Mouse (Mus musculus) neural tube, embryonic 11.5 days (tissue): ENCODE measurements around the gene Ttc28. TPM values are rescaled to one million over a fixed set of nuclear protein-coding genes. Genes with fewer than 3 reads are reported as not detected.

Experiments used
- ATAC-seq: fragments of 200-750 bp; cut with Nextera tagmentation; 2 replicates; pipeline ENCODE4 v1.8.0; 2017; ENCODE audit warnings: moderate number of reproducible peaks, mild to moderate bottlenecking, moderate TSS enrichment, moderate library complexity; ENCODE audit not compliant: insufficient read depth, low FRiP score, low TSS enrichment
- DNase-seq: peaks from one replicate; pipeline ENCODE4 v3.0.0-alpha.2; 2015; ENCODE audit warnings: low spot score
- H3K27ac ChIP-seq: fragments of 300-500 bp; sonication (generic); 2 replicates; pipeline ENCODE4 v1.5.1; 2014; ENCODE audit warnings: low read depth, mild to moderate bottlenecking, low read length
- H3K27me3 ChIP-seq: fragments of 300-500 bp; sonication (generic); 2 replicates; pipeline ENCODE4 v1.6.1; 2014; ENCODE audit warnings: mild to moderate bottlenecking, low read length, mixed read lengths; ENCODE audit not compliant: control insufficient read depth, insufficient read depth
- H3K36me3 ChIP-seq: fragments of 300-500 bp; sonication (generic); 2 replicates; pipeline ENCODE4 v1.6.1; 2014; ENCODE audit warnings: mild to moderate bottlenecking, low read length, moderate library complexity, mixed read lengths; ENCODE audit not compliant: control insufficient read depth, insufficient read depth
- H3K4me1 ChIP-seq: fragments of 300-500 bp; sonication (generic); 2 replicates; pipeline ENCODE4 v1.6.1; 2014; ENCODE audit warnings: low read length, mixed read lengths; ENCODE audit not compliant: control insufficient read depth, insufficient read depth
- H3K4me2 ChIP-seq: fragments of 300-500 bp; sonication (generic); 2 replicates; pipeline ENCODE4 v1.6.1; 2014; ENCODE audit warnings: low read depth, mild to moderate bottlenecking, moderate library complexity
- H3K4me3 ChIP-seq: fragments of 300-500 bp; sonication (generic); 2 replicates; pipeline ENCODE4 v1.5.1; 2014; ENCODE audit warnings: low read depth, low read length
- H3K9ac ChIP-seq: fragments of 300-500 bp; sonication (generic); 2 replicates; pipeline ENCODE4 v1.6.1; 2014; ENCODE audit warnings: mild to moderate bottlenecking, low read length
- H3K9me3 ChIP-seq: fragments of 300-500 bp; sonication (generic); 2 replicates; pipeline ENCODE4 v1.6.1; 2016; ENCODE audit warnings: low read length; ENCODE audit not compliant: control insufficient read depth
- WGBS: fragments of 180-500 bp; shearing (Covaris S2); extraction: QIAGEN DNeasy Blood & Tissue Kit; methylation state at CpG from one replicate; pipeline ENCODE4 v1.1.7; 2014; 5-methylcytosine and 5-hydroxymethylcytosine counted together
- polyA plus RNA-seq: library from polyadenylated mRNA; unstranded; fragments of >200 nt; fragmentation: Nextera tagmentation; extraction: Ambion mirVana; gene quantifications from 2 replicates; pipeline ENCODE4 v1.2.1, GENCODE M21; 2014

Gene Ttc28
- polyA plus RNA-seq, 1 experiment from 2014 or later, result 16.1 TPM

- H3K27ac ChIP-seq, result no peak overlapping the region
- no peaks in the 10 kb centered on the region for H3K36me3 ChIP-seq
- H3K4me2 ChIP-seq, result no peak overlapping the region
- ATAC-seq (no peak), DNase-seq (no peak)
- H3K9me3 ChIP-seq, result no peaks in the 10 kb centered on the region
- no peak overlapping the region for H3K9ac ChIP-seq
- WGBS, result 85% methylated on average over 4 of the region's 4 CpGs
- H3K27me3 ChIP-seq, result no peaks in the 10 kb centered on the region
- no peak overlapping the region for H3K4me3 ChIP-seq
- no peaks in the 10 kb centered on the region for H3K4me1 ChIP-seq
These were observed 39.9 kb downstream of the Ttc28 start for GRCm38 (mm10) chr5:110919541-110919940.

- H3K27me3 ChIP-seq, result no peaks in the 10 kb centered on the region
- no peak overlapping the region for H3K27ac ChIP-seq
- H3K9ac ChIP-seq, result no peak overlapping the region
- ATAC-seq (no peak), DNase-seq (no peak)
- no peaks in the 10 kb centered on the region for H3K36me3 ChIP-seq
- no peaks in the 10 kb centered on the region for H3K4me1 ChIP-seq
- WGBS, result 68% methylated on average over 1 of the region's 1 CpGs
- no peaks in the 10 kb centered on the region for H3K9me3 ChIP-seq
- no peak overlapping the region for H3K4me2 ChIP-seq
- H3K4me3 ChIP-seq, result no peak overlapping the region
These were observed 43.7 kb downstream of the Ttc28 start for GRCm38 (mm10) chr5:110923336-110923735.

GRCm38 (mm10) chr5:110924636-110925035 lies 45.0 kb downstream of the Ttc28 start:
- H3K27me3 ChIP-seq, result no peaks in the 10 kb centered on the region
- H3K27ac ChIP-seq, result no peak overlapping the region
- H3K4me3 ChIP-seq, result no peak overlapping the region
- no peak for DNase-seq
- H3K4me2 ChIP-seq, result no peak overlapping the region
- no peak for ATAC-seq
- H3K9ac ChIP-seq, result no peak overlapping the region
- H3K9me3 ChIP-seq, result no peaks in the 10 kb centered on the region
- WGBS, result 95% methylated on average over 3 of the region's 3 CpGs
- no peaks in the 10 kb centered on the region for H3K36me3 ChIP-seq
- no peaks in the 10 kb centered on the region for H3K4me1 ChIP-seq

GRCm38 (mm10) chr5:110925804-110926203 lies 46.2 kb downstream of the Ttc28 start:
- WGBS, result 91% methylated on average over 5 of the region's 5 CpGs
- no peaks in the 10 kb centered on the region for H3K9me3 ChIP-seq
- ATAC-seq, result no peak
- no peak for DNase-seq
- no peak overlapping the region for H3K27ac ChIP-seq
- no peak overlapping the region for H3K9ac ChIP-seq
- no peaks in the 10 kb centered on the region for H3K4me1 ChIP-seq
- H3K4me2 ChIP-seq, result no peak overlapping the region
- H3K4me3 ChIP-seq, result no peak overlapping the region
- no peaks in the 10 kb centered on the region for H3K27me3 ChIP-seq
- H3K36me3 ChIP-seq, result no peaks in the 10 kb centered on the region

GRCm38 (mm10) chr5:110928289-110928688 lies 48.7 kb downstream of the Ttc28 start:
- 81% methylated on average over 3 of the region's 3 CpGs for WGBS
- no peak for DNase-seq
- no peaks in the 10 kb centered on the region for H3K4me1 ChIP-seq
- ATAC-seq, result no peak
- no peak overlapping the region for H3K4me2 ChIP-seq
- H3K36me3 ChIP-seq, result no peaks in the 10 kb centered on the region
- no peak overlapping the region for H3K9ac ChIP-seq
- H3K27me3 ChIP-seq, result no peaks in the 10 kb centered on the region
- H3K4me3 ChIP-seq, result no peak overlapping the region
- no peaks in the 10 kb centered on the region for H3K9me3 ChIP-seq
- H3K27ac ChIP-seq, result no peak overlapping the region

- Histone ChIP-seq H3K4me3 (no peak overlapping the region), H3K9ac (no peak overlapping the region), H3K9me3 (no peaks in the 10 kb centered on the region), H3K27ac (no peak overlapping the region), H3K4me1 (no peaks in the 10 kb centered on the region), H3K4me2 (no peak overlapping the region), H3K27me3 (no peaks in the 10 kb centered on the region), H3K36me3 (no peaks in the 10 kb centered on the region)
- ATAC-seq (no peak), DNase-seq (no peak)
- 88% methylated on average over 4 of the region's 4 CpGs for WGBS
These were observed 49.7 kb downstream of the Ttc28 start for GRCm38 (mm10) chr5:110929306-110929705.

GRCm38 (mm10) chr5:110936606-110937005 lies 57.0 kb downstream of the Ttc28 start:
- no peak for ATAC-seq
- no peak overlapping the region for H3K9ac ChIP-seq
- no peak for DNase-seq
- no peak overlapping the region for H3K4me2 ChIP-seq
- no peaks in the 10 kb centered on the region for H3K27me3 ChIP-seq
- no peaks in the 10 kb centered on the region for H3K36me3 ChIP-seq
- 38% methylated on average over 5 of the region's 5 CpGs for WGBS
- H3K4me1 ChIP-seq, result no peaks in the 10 kb centered on the region
- H3K4me3 ChIP-seq, result no peak overlapping the region
- H3K9me3 ChIP-seq, result no peaks in the 10 kb centered on the region
- H3K27ac ChIP-seq, result no peak overlapping the region

GRCm38 (mm10) chr5:110944326-110944725 lies 64.7 kb downstream of the Ttc28 start:
- peaks cover 2% of the 10 kb centered on the region; the same call in 1 of the 2 replicates for H3K4me1 ChIP-seq
- no peak overlapping the region for H3K27ac ChIP-seq
- no peak overlapping the region for H3K4me2 ChIP-seq
- DNase-seq, result no peak
- ATAC-seq, result no peak
- no peaks in the 10 kb centered on the region for H3K36me3 ChIP-seq
- no peaks in the 10 kb centered on the region for H3K9me3 ChIP-seq
- H3K4me3 ChIP-seq, result no peak overlapping the region
- no peak overlapping the region for H3K9ac ChIP-seq
- no peaks in the 10 kb centered on the region for H3K27me3 ChIP-seq
- WGBS, result 91% methylated on average over 8 of the region's 8 CpGs

GRCm38 (mm10) chr5:110948476-110949399 lies 69.1 kb downstream of the Ttc28 start:
- Histone ChIP-seq H3K9ac (no peak overlapping the region), H3K4me1 (peaks cover 2% of the 10 kb centered on the region; the same call in 1 of the 2 replicates), H3K4me3 (no peak overlapping the region), H3K36me3 (no peaks in the 10 kb centered on the region), H3K9me3 (no peaks in the 10 kb centered on the region), H3K4me2 (no peak overlapping the region), H3K27ac (no peak overlapping the region; the same call in 1 of the 2 replicates), H3K27me3 (no peaks in the 10 kb centered on the region)
- WGBS, result 84% methylated on average over 12 of the region's 12 CpGs
- ATAC-seq, result no peak
- DNase-seq, result no peak
